Mouse (Mus musculus) heart, postnatal 0 days (tissue): ENCODE measurements around the gene Tff3. TPM values are rescaled to one million over a fixed set of nuclear protein-coding genes. Genes with fewer than 3 reads are reported as not detected.

Experiments used
- ATAC-seq: fragments of 200-750 bp; cut with Nextera tagmentation; 2 replicates; pipeline ENCODE4 v1.8.0; 2017; ENCODE audit warnings: low read depth, moderate number of reproducible peaks, moderate library complexity; ENCODE audit not compliant: insufficient read depth
- DNase-seq: peaks from one replicate; pipeline ENCODE4 v3.0.0-alpha.2; 2016; ENCODE audit warnings: low spot score
- H3K27ac ChIP-seq: fragments of 300-500 bp; sonication (generic); 2 replicates; pipeline ENCODE4 v1.5.1; 2014; ENCODE audit warnings: low read depth, mild to moderate bottlenecking
- H3K27me3 ChIP-seq: fragments of 300-500 bp; sonication (generic); 2 replicates; pipeline ENCODE4 v1.6.1; 2014; ENCODE audit warnings: low read length, mixed read lengths; ENCODE audit not compliant: control insufficient read depth, insufficient read depth
- H3K36me3 ChIP-seq: fragments of 300-500 bp; sonication (generic); replicated peaks from 2 replicates; pipeline ENCODE4 v1.6.1; 2014; ENCODE audit warnings: low read length, mixed read lengths; ENCODE audit not compliant: control insufficient read depth, insufficient read depth
- H3K4me1 ChIP-seq: fragments of 300-500 bp; sonication (generic); 2 replicates; pipeline ENCODE4 v1.6.1; 2014; ENCODE audit warnings: antibody characterized with exemption; ENCODE audit not compliant: control insufficient read depth, insufficient read depth
- H3K4me2 ChIP-seq: fragments of 300-500 bp; sonication (generic); 2 replicates; pipeline ENCODE4 v1.6.1; 2014; ENCODE audit warnings: low read depth, mild to moderate bottlenecking, low read length, moderate library complexity
- H3K4me3 ChIP-seq: fragments of 300-500 bp; sonication (generic); 2 replicates; pipeline ENCODE4 v1.5.1; 2014; ENCODE audit warnings: low read depth, low read length
- H3K9ac ChIP-seq: fragments of 300-500 bp; sonication (generic); replicated peaks from 2 replicates; pipeline ENCODE4 v1.6.1; 2014; ENCODE audit warnings: low read depth, low read length, mixed read lengths
- H3K9me3 ChIP-seq: fragments of 300-500 bp; sonication (generic); replicated peaks from 2 replicates; pipeline ENCODE4 v1.6.1; 2016; ENCODE audit warnings: low read length; ENCODE audit not compliant: control insufficient read depth
- CTCF ChIP-seq: IDR thresholded peaks from 2 replicates; pipeline ENCODE4 v1.5.1; 2016; ENCODE audit warnings: antibody characterized with exemption, control low read depth, low read depth
- EP300 ChIP-seq: IDR thresholded peaks from 2 replicates; pipeline ENCODE4 v1.6.1; 2016; ENCODE audit warnings: antibody characterized with exemption, low read depth
- WGBS: fragments of 180-500 bp; shearing (Covaris S2); extraction: QIAGEN DNeasy Blood & Tissue Kit; methylation state at CpG from one replicate; pipeline ENCODE4 v1.1.7; 2014; 5-methylcytosine and 5-hydroxymethylcytosine counted together
- polyA plus RNA-seq: library from polyadenylated mRNA; unstranded; fragments of >200 nt; fragmentation: Nextera tagmentation; extraction: Ambion mirVana; gene quantifications from 2 replicates; pipeline ENCODE4 v1.2.1, GENCODE M21; 2015
- total RNA-seq: library from RNA; depleted of rRNA; stranded (reverse); fragments of >200 nt; gene quantifications from 2 replicates; pipeline ENCODE4 v1.2.3, GENCODE M21; 2014; ENCODE audit warnings: low replicate concordance

The Tff3 gene
- total and polyA plus RNA-seq, 2 experiments from 2014 or later, result not detected

- 56% methylated on average over 15 of the region's 15 CpGs for WGBS
- no peak within 1 kb of the TSS for H3K27ac ChIP-seq
Measured at GRCm38 (mm10) chr17:31144040-31145037, 14.9 kb upstream of the Tff3 start, which contains the start of gene Tff2. Gene Tff2 (minus strand): TSS chr17:31144282.

GRCm38 (mm10) chr17:31142116-31142515 lies 12.7 kb upstream of the Tff3 start:
- 87% methylated on average over 7 of the region's 7 CpGs for WGBS

More at GRCm38 (mm10) chr17:31144040-31145037, 14.9 kb upstream of the Tff3 start, which contains the start of gene Tff2:
- H3K36me3 ChIP-seq, result no peaks in the 10 kb centered on the region
- TF ChIP-seq CTCF (no peak), EP300 (no peak)
- no peak for DNase-seq
- no peak for ATAC-seq
- H3K4me2 ChIP-seq, result no peak within 1 kb of the TSS
- H3K4me3 ChIP-seq, result no peak within 1 kb of the TSS
- H3K27me3 ChIP-seq, result no peaks in the 10 kb centered on the region
- H3K4me1 ChIP-seq, result no peaks in the 10 kb centered on the region
- H3K9me3 ChIP-seq, result no peaks in the 10 kb centered on the region
- H3K9ac ChIP-seq, result no peak within 1 kb of the TSS

GRCm38 (mm10) chr17:31138398-31138797 lies 9.0 kb upstream of the Tff3 start:
- Histone ChIP-seq H3K27me3 (no peaks in the 10 kb centered on the region), H3K4me3 (no peak overlapping the region), H3K9ac (no peak overlapping the region), H3K4me2 (no peak overlapping the region), H3K9me3 (no peaks in the 10 kb centered on the region), H3K36me3 (no peaks in the 10 kb centered on the region), H3K27ac (no peak overlapping the region), H3K4me1 (no peaks in the 10 kb centered on the region)
- 16% methylated on average over 5 of the region's 5 CpGs for WGBS
- ATAC-seq (no peak; the same call in 1 of the 2 replicates), DNase-seq (peak; percentile 59)
- TF ChIP-seq EP300 (no peak), CTCF (peak; percentile 88)

More at GRCm38 (mm10) chr17:31142116-31142515, 12.7 kb upstream of the Tff3 start:
- Histone ChIP-seq H3K4me2 (no peak overlapping the region), H3K27ac (no peak overlapping the region), H3K4me3 (no peak overlapping the region), H3K9me3 (no peaks in the 10 kb centered on the region), H3K4me1 (no peaks in the 10 kb centered on the region), H3K36me3 (no peaks in the 10 kb centered on the region), H3K27me3 (no peaks in the 10 kb centered on the region), H3K9ac (no peak overlapping the region)
- no peak for DNase-seq
- TF ChIP-seq CTCF, result no peak
- TF ChIP-seq EP300, result no peak
- ATAC-seq, result no peak

GRCm38 (mm10) chr17:31136821-31137220 lies 7.4 kb upstream of the Tff3 start:
- H3K36me3 ChIP-seq, result no peaks in the 10 kb centered on the region
- H3K9ac ChIP-seq, result no peak overlapping the region
- DNase-seq (no peak), ATAC-seq (no peak)
- TF ChIP-seq CTCF (no peak), EP300 (no peak)
- H3K9me3 ChIP-seq, result no peaks in the 10 kb centered on the region
- H3K4me2 ChIP-seq, result no peak overlapping the region
- no peak overlapping the region for H3K27ac ChIP-seq
- no peak overlapping the region for H3K4me3 ChIP-seq
- no peaks in the 10 kb centered on the region for H3K4me1 ChIP-seq
- WGBS, result 82% methylated on average over 1 of the region's 1 CpGs
- no peaks in the 10 kb centered on the region for H3K27me3 ChIP-seq

GRCm38 (mm10) chr17:31136291-31136690 lies 6.8 kb upstream of the Tff3 start:
- 37% methylated on average over 3 of the region's 3 CpGs for WGBS
- H3K4me1 ChIP-seq, result no peaks in the 10 kb centered on the region
- H3K4me2 ChIP-seq, result no peak overlapping the region
- TF ChIP-seq EP300, result no peak
- no peaks in the 10 kb centered on the region for H3K36me3 ChIP-seq
- no peak overlapping the region for H3K27ac ChIP-seq
- no peaks in the 10 kb centered on the region for H3K9me3 ChIP-seq
- H3K9ac ChIP-seq, result no peak overlapping the region
- H3K4me3 ChIP-seq, result no peak overlapping the region
- H3K27me3 ChIP-seq, result no peaks in the 10 kb centered on the region
- ATAC-seq (no peak), DNase-seq (no peak)
